Mouse (Mus musculus) 3T3-L1 (cell line): ENCODE results near the gene Ugt1a10.

Experiments used
- DNase-seq: peaks from one replicate; pipeline ENCODE4 v3.0.0-alpha.2; 2015; ENCODE audit warnings: low read depth, low spot score

Gene Ugt1a10

DNA sequence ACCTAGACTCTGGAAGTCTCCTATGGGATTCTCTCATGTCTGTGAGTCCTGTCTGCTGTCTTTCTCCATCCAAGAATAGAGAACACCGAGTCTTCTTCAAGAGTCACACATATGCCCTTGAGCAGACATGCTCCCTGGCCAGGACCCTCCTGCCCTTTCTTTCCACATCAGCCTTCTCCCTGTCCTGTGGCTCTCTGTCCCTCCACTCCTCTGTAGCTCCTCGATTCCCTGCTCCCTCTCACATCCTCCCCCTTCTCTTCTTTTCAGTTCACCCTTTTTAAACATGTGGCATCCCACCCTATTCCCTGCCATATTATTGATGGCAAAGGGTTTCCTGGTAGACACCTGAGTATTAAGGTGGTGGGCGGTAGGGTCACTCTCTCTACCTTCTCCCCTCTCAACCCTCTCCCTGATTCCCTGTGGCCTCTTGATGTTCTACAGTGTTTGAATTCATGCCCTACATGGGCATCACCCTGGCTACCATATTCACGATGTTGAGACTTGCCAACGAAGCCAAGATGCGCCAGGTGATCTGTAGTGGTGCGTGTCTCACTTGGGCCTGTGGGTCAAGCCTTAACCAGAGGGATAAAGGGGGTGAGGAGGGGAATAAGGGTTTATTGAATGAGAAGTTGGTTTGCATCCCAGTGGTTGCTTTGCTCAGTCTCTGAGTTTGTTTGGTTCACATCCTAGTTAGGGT lies 176.8 kb downstream of the Ugt1a10 start:
- no peak for DNase-seq

DNA sequence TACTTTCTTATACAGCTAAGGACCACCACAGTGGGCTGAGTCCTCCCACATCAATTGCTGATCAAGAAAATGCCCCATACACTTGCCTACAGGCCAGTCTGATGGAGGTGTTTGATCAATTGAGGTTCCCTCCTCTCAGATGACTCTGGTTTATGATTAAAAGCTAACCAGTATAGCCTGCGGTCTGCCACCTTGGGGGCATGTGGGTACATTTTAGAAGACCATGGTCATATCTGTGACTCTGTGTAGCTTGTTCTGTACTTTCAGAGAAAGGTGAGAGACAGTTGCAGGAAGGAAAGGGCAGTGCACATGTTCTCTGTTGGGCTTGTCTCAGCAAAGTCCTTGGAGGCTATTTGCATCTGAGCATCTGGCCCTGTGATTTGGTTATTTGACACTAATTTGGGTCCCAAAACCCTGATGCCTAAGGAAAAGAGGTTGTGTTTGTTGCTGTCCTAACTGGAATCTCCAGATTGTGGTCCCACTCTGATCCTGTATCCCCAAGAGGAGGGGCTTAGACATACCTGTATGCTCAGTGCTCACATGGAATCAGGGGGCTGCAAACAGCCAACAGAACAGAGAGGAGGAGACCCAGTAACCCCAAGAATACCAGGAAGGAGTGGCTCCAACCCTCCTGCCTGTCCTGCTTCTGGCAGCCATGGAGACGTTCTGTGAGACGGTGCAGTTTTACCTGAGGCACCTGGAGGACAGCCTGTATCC lies 177.6 kb downstream of the Ugt1a10 start:
- DNase-seq: no peak

DNA sequence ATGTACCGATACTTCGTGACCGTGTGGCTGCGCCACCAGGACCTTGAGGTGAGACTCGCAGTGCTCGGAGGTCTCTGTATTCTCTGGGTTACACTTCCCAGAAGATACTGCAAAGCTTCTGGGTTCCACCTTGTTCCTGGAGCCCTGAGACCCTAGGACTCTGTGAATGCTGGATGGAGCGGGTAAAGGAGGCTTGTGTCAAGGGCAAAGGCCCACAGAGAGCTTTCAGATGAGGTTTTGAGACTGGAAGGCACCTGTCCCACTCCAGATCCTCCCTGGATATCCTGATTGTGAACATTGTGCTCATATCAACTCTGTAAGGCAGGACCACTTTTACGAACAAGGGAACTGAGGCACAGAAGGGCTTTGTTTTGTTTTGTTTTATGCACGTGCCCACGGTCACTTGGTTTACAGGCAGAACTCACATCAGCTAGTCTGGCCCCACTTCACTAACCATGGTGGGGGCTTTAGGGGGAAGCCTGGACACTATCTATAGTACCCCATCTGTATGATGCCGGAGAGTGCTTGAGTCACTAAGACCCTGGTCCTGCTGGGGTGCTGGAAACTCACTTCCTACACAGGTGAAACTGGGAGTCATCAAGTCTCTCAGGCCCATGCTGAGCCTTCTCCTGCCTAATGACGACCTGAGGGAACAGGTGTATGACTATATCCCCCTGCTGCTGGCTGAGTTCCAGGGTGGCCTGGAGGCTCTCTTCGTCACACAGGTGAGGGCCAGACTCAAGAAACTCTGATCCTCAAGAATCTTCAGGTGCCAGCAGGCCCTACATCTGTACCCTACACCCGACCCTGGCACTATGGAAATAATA lies 178.4 kb downstream of the Ugt1a10 start:
- no peak for DNase-seq

DNA sequence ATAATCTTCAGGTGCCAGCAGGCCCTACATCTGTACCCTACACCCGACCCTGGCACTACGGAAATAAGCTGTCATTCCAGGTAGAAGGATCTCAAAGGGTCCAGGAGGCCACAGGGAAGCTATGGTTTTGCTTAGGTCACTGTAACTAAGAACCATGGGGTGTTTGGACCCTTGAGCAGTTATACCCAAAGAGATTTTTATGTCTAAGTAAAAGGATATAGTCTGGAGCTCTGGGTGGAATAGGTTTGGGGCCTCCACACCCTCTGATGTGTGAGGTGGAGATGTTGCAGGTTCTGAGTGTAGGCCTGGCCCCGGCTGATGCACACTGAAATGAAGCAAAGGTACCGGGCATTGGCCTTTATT lies 179.0 kb downstream of the Ugt1a10 start:
- no peak for DNase-seq

DNA sequence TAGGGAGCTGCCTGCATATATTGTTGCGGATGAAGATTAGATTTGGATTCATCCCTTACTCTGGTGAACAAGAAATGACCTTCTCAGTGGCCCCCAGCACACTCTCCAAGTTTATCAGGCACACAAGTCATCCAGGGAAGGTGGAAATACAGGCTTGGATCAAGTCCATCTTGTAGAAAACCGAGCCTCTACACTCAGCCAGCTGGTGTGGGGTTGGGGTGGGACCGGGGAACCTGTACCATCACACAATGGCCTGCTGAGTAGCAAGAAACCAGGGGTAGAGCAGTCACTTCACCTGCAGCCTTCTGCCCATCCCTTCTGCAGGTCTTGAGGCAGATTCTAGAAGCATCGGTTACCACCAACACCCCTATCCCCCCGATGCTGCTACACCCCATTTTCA lies 179.5 kb downstream of the Ugt1a10 start:
- DNase-seq: no peak

DNA sequence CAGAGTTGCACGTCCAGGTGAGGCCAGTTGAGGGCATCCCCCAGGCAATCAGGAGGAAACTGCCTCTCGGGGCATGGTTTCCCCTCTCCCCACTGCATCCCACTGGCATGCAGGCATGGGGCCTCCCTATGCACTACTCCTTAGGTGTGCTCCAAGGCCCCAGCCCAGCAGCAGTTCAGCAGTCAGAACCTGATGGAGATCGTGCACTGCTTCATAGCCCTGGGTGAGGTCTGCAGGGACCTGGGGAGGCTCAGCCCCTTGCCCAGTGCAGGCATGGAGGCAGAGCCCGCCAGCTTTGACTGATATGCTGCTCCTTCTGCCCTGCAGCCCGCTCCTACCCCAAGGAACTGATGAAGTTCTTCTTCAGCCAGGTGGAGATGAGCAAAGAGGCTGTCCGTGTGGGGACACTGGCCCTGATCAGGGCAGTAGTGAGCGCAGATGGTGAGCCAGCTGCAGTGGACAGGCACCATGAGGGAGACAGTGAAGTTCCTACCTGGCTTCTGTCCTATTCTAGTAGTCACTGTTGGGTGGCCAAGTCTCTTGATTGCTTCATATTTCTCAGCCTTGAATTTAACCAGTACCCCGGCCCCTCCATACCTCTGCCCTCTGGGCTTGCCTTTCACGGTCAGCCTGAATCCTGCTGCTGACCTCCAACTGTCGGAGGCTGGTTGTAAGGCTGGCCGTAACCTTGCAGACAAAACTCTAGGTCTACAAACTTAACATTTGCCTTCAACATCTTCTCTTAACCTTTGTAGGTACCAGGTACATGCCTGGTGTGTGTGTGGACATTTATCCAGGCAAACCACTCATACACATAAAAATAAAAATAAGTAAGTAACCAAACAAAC lies 180.1 kb downstream of the Ugt1a10 start:
- no peak for DNase-seq

DNA sequence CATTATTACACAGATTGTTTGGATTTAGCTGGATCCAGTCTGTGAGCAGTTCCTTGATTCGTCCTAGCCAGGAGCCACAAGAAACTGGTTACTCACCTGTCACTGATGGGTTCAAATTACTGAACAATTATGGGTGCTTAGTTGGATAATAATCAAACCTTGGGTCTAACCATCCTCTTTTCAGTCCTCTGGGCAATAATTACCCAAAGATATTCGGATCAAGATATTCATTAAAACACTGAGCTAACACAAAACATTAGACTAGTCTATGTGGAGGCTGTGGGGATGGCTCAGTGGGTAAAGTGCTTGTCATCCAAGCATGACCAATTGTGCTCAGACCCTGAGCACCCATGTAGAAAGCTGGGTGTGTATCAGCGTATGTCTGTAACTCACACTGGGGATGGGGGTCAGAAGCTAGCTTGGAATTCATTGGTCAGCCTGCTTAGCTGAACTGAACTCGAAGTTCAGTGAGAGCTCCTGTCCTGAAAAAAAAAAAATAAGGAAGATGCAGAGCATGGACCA lies 180.8 kb downstream of the Ugt1a10 start:
- no peak for DNase-seq

DNA sequence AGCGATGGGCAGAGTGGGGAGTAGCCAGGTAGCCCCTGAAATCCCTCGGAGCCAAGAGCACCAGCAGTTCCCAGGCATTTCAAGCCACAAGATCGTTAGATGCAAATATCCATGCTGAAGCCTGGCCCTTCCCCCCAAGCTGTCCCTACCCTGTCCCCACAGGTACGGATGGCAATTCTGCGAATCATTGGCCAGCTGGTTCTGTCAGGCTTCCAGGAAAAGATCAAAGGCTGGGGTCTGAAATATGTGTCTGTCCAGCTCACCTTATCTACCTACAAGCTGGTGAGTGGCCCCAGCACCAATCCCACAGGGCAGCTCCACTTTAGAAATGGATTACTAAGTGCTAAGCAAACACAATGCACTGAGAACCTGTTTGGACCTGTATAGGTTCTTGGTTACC lies 182.1 kb downstream of the Ugt1a10 start:
- DNase-seq: no peak

DNA sequence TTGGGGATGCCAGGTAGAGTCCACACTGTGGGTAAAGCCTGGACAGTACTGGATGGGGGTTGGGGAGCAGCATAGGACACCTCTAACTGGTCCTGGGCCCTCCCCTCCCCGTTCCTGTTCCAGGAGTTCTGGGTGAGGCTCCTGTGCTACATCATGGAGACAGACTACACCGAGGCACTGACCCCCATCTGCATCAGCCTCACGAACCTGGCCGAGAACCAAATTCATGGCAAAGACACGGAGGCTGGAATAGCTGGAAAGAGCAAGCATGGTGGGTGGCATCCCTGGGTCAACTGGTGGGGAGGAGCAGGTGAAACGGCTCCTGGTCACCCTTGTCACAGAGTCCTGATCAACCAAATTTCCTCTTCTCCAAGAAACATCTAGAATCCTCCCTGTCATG lies 183.6 kb downstream of the Ugt1a10 start:
- no peak for DNase-seq

DNA sequence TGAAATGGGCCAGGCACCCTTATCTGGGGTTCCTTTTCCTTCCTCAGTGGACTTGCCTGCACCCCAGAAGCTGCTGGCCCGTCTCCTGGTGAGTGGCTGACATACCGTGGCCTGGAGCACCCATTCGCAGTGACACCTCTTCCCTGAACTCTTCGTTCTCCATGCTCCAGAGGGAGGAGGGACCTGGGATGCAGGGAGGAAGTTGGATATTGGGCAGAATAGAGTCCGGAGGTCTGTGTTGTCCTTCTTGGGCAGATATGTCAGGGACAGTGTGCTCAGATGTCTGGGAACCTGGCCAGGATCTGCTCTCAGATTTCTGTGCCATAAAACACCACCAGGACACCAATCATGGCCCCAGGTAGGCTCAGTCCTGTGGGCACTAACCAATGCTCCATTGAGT lies 184.9 kb downstream of the Ugt1a10 start:
- DNase-seq: no peak

DNA sequence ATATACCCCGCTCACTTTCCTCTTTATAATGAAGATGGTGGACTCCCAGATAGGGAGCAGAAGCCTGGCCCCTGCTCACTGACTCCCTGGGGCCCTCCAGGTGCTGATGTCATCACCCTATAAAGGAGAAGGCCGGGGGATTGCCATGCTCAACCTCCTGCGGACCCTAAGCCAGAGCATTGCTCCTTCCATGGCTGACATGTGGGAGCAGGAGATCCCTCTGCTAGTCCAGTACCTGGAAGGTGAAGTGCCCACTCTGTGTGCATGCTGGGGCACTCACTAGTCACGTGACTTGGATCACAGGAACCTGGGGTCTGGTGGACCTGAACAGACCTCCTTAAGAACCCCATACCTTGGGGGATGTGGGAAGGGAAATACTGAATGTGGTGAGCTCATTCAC lies 185.4 kb downstream of the Ugt1a10 start:
- DNase-seq: no peak

DNA sequence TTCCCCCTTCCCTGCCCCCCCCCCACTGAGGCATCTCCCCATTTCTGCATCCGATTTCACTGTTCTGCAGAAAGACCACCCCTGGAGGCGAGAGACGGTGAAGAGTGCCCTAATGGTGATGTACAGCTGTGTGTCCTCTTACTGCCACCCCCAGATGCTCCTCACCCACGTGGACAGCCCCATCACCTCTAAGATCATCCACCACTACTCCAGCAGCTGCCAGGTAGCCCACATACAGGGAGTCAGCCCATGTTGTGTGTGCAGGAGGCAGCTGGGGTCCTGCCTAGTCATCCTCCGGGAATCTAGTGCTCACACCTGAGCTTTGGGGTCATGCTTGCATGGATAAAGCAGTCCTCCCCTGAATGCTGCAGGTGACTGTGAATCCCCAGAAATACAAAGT lies 188.7 kb downstream of the Ugt1a10 start:
- no peak for DNase-seq

DNA sequence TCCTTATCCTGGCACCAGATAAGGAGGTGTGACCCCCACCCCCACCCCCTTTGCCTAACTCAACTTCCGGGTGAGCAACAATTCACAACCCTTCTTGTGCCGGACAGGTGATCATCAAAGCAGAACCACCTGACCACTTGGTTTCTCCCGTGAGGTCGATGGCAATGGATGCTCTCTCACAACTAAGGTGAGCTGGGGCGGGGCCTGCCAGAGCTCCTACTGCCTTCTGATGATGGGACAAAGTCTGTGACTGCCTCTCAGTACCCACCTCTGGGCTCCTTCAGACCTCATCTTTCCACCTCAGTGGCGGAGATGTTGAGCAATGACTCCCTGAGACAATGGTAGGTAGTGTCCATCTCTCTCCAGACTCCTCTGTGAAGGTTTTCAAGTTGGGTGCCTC lies 190.7 kb downstream of the Ugt1a10 start:
- DNase-seq: no peak

DNA sequence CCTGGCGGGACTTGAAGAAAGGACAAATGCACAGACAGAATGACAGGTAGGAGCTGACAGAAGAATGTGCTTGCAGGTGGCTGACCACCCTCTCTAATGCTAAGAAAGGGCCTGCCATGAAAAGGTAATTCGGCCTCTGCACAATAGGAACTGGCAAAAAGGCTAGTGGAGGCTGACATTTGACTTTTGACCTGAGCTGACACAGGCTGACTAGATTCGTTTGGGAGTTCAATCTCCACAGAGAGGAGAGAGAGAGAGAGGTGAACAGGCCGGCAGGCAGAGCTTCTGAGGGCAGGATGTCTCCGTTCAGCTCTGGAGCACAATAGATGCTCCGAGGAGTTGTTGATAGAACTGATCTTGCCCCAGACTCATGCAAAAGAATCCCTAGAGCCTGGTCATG lies 191.2 kb downstream of the Ugt1a10 start:
- no peak for DNase-seq

DNA sequence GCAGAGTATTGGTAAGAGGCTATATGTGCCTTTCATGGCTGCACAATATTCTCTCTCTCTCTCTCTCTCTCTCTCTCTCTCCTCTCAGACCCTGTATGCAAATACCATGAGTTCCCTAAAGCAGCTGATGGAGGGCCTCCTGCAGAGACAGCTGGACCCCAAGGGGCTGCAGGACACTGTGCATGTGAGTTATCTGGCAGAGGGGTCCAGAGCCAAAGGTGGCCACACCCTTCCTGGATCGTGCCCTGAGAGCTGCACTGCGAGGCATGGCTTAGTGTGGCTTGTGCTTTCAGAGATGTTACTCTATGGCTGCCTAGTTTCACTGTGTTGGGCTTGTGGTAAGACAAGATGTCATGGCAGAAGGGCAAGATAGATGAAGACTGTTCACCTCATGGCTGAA lies 192.5 kb downstream of the Ugt1a10 start:
- DNase-seq: no peak

DNA sequence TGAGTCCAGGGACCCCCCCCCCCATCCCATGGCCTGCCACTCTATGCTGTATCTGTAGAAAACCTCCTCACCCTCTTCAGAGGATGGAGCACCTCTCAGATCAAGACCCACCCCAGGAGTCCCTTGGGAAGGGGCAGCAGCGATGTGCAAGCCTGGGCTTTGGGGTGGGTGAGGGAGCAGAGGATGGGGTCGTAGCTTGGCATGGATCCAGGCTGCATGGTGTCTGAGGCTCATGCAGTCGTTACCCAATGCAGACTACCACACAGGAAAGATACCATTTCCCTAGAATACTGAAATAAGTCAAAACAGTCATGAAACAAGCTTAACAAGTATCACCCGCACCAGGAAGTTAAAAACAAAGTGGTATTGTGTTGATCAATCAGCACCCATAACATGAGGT lies 193.5 kb downstream of the Ugt1a10 start:
- no peak for DNase-seq

DNA sequence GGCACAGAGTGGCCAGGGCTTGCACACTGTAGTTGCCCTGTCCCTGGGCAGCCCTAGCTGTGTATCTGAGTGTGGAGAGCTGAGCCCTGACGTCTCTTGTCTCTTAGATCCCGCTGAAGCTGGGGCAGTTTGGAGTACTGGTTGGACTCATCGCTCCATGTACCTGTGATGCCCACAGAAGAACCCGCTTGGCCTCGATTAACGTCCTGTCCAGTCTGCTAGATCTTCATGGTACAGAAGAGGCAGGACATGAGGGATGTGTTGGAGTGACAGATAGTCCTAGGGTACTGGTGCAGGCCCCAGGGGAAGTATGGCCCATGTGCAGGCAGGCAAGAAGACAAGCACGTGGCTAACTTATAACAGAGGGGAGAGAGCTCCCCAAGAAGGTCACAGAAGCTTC lies 194.4 kb downstream of the Ugt1a10 start:
- DNase-seq: no peak

DNA sequence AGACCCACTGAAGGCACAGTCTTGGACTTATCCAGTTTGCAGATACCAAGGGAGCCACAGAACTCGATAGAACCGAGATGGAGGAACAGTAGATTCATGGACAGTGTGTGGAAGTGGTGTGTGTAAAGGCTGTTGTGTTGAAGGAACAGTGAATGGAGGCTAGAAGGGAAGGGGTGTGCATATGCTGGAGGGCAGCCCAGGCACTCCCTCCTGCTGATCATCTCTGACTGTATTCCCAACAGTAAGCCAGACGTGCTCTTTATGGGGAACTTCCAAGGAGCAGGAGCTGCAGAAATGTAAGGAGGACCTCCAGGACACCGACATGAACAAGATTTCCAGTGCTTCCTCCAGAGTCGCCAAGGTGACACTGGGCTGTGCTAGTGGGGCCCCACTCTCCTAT lies 194.8 kb downstream of the Ugt1a10 start:
- DNase-seq: no peak

DNA sequence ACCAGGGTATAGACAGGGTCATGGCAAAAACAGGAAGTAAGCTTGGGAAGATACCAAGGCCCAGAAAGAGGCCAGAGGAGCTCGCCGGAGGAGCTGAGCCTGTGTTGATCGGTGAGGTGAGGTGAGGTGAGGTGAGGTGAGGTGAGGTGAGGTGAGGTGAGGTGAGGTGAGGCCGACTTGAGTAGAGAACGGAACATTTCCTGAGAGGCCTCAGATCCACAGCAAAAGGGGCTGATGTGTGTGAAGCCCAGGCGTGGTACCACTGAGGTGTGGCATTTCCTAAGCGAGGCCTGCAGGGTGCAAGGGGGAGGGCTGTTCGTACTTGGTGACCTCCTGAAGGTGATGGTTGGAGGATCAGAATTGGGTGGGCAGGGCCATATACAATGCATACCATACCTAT lies 197.9 kb downstream of the Ugt1a10 start:
- DNase-seq: no peak

DNA sequence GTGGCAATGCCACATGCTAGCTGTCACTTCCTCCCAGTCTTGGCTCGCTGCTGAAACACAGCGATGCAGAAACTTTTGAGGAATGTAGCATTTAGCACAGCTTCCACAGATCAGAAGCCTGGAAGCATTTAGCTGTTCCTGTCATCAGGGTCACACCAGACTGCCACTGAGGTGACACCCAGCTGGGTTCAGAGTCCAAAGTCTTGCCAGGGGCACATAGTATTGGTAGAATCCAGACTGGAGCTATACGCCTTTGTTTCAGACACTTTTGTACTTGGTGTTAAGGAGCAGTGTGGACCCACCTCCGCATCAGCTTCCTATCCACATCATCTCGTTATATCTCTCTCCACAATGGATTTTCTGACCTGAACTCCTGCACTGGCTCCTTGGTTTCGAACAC lies 198.4 kb downstream of the Ugt1a10 start:
- DNase-seq: no peak

DNA sequence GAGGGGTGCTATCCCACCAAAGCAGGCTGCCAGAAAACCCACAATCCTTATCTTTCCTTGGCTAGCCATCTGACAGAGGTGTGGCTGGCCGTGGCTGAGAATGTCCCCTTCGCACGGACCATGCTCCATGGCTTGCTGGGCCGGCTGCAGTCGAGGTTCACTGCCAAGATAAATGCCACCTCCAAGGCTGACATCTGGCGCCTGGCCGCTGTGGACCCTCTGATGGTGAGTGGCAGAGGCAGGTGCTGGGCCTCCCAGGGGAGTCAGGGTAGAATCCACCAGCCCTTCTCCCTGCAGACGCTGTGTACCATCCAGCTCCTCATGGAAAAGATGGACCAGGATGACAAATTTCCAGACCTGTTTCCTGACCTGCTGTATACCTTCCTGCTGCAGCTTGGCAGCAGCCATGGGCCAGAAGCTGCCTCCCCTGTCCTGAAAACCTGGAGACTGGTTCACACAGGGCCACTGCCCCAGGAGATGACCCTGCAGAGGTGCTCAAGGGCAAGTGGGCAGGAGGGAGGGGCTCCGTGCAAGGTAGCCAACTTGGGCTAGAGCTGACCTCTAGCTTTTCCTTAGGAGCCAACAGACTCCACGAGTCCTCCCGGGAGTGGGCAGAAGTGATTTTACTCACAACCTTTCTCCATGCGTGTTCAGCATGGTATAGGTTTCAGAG lies 199.7 kb downstream of the Ugt1a10 start:
- no peak for DNase-seq
